Mouse (Mus musculus) liver, embryonic 14.5 days (tissue): Measurements from ENCODE around the gene Olfr12. TPM values are rescaled to one million over a fixed set of nuclear protein-coding genes. Genes with fewer than 3 reads are reported as not detected.

ENCODE experiments used
- ATAC-seq: fragments of 200-750 bp; cut with Nextera tagmentation; 2 replicates; pipeline ENCODE4 v1.8.0; 2017; ENCODE audit warnings: moderate number of reproducible peaks, mild to moderate bottlenecking, moderate library complexity; ENCODE audit not compliant: insufficient read depth
- DNase-seq, 3 experiments: peaks; one replicate each; pipeline ENCODE4 v3.0.0-alpha.2; 2012 to 2013; ENCODE audit warnings: low read depth in 3 of 3, low spot score in 3 of 3
- H3K27ac ChIP-seq: fragments of 300-500 bp; sonication (generic); 2 replicates; pipeline ENCODE4 v1.5.1; 2014; ENCODE audit warnings: moderate library complexity, mild to moderate bottlenecking, control low read depth, inconsistent platforms
- H3K27me3 ChIP-seq: fragments of 300-500 bp; sonication (generic); 2 replicates; pipeline ENCODE4 v1.6.1; 2014; ENCODE audit warnings: mild to moderate bottlenecking, low read length, moderate library complexity; ENCODE audit not compliant: control insufficient read depth, insufficient read depth
- H3K36me3 ChIP-seq: fragments of 300-500 bp; sonication (generic); replicated peaks from 2 replicates; pipeline ENCODE4 v1.6.1; 2014; ENCODE audit warnings: low read depth; ENCODE audit not compliant: control insufficient read depth, insufficient read depth
- H3K4me1 ChIP-seq, 2 experiments: fragments of 200-500 bp in 1 of 2; fragments of 300-500 bp in 1 of 2; sonication (generic) in 1 of 2; replicated peaks; 2 replicates each; pipeline ENCODE4 v1.6.1; 2012 to 2014; ENCODE audit warnings: antibody characterized with exemption in 1 of 2, inconsistent platforms in 1 of 2, low read length in 1 of 2; ENCODE audit not compliant: control insufficient read depth in 2 of 2, insufficient read depth in 2 of 2
- H3K4me2 ChIP-seq: fragments of 300-500 bp; sonication (generic); 2 replicates; pipeline ENCODE4 v1.6.1; 2014; ENCODE audit warnings: low read depth, mild to moderate bottlenecking, control low read depth, moderate library complexity
- H3K4me3 ChIP-seq, 2 experiments: fragments of 200-500 bp in 1 of 2; fragments of 300-500 bp in 1 of 2; sonication (generic) in 1 of 2; 2 replicates each; pipeline ENCODE4 v1.5.1; 2012 to 2014; ENCODE audit warnings: low read depth in 2 of 2, low read length in 2 of 2, mild to moderate bottlenecking in 2 of 2, control low read depth in 1 of 2, inconsistent platforms in 1 of 2, moderate library complexity in 1 of 2; ENCODE audit not compliant: insufficient read depth in 1 of 2
- H3K9ac ChIP-seq: fragments of 300-500 bp; sonication (generic); replicated peaks from 2 replicates; pipeline ENCODE4 v1.6.1; 2014; ENCODE audit warnings: mild to moderate bottlenecking, control low read depth, moderate library complexity
- H3K9me3 ChIP-seq: fragments of 300-500 bp; sonication (generic); 2 replicates; pipeline ENCODE4 v1.6.1; 2016; ENCODE audit warnings: low read length, mixed read lengths; ENCODE audit not compliant: control insufficient read depth
- CTCF ChIP-seq: IDR thresholded peaks from 2 replicates; pipeline ENCODE4 v1.5.1; 2016; ENCODE audit warnings: antibody characterized with exemption, low read depth, control low read depth
- EP300 ChIP-seq: IDR thresholded peaks from 2 replicates; pipeline ENCODE4 v1.6.1; 2016; ENCODE audit warnings: antibody characterized with exemption, low read depth
- WGBS: fragments of 180-500 bp; shearing (Covaris S2); extraction: QIAGEN DNeasy Blood & Tissue Kit; methylation state at CpG from one replicate; pipeline ENCODE4 v1.1.7; 2014; ENCODE audit not compliant: insufficient replicate concordance; 5-methylcytosine and 5-hydroxymethylcytosine counted together
- polyA plus RNA-seq, 2 experiments: library from polyadenylated mRNA; depleted of rRNA in 1 of 2; stranded (reverse) in 1 of 2; unstranded in 1 of 2; fragments of >200 nt; fragmentation: Nextera tagmentation in 1 of 2; extraction: Ambion mirVana in 1 of 2; gene quantifications; 2 replicates each; pipeline versions ENCODE4 v1.2.1 to v1.2.3; 2012 to 2014

Olfr12 gene
- polyA plus RNA-seq, 2 experiments: not detected

DNA sequence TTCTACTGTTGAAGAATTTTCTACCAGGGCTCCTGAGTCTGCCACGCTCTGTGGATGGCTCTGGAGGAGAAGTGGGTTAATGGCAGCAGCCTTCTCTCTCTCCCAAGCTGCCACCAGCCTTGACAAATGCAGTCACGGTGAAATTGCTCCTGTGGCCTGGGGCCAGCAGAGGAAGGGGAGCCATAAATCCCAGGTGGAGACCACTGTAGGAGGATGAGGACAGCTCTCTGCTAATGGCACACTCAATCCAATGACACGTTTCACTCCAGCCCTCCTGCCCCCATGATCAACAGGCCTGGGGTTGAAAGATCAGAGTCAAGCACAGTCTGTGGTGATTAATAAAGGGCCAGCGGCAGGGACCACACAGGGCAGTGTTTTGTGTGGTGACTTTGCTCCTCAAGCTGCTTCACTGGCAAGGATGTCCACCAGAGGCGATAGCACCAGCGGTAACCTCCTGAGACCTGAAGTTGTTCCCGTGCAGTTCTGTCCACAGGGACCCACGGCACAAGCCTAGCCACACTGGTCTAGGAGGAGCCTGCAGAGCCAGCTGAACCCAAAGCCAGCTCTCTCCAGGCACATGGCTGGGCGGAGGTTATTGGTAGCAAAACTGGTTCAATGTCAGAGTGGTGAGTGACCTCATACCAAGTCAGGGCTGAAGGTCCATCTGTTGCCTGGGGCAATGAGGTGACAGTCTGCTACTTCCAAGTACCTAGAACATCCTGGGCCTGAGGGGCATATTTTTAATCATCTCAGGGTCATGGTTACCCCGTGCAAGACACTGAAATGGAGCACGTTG lies 39.6 kb downstream of the Olfr12 start:
- DNase-seq: no peak
- Histone ChIP-seq H3K36me3 (no peaks in the 10 kb centered on the region), H3K4me3 (no peak overlapping the region), H3K27ac (no peak overlapping the region), H3K27me3 (no peaks in the 10 kb centered on the region), H3K9ac (no peak overlapping the region), H3K9me3 (no peaks in the 10 kb centered on the region), H3K4me2 (no peak overlapping the region), H3K4me1 (peaks cover 0 to 4% of the 10 kb centered on the region in 2 experiments; a peak in 2 of 4 replicates)
- no peak for TF ChIP-seq CTCF
- TF ChIP-seq EP300: no peak
- 63% methylated on average over 11 of the region's 11 CpGs for WGBS
- ATAC-seq: no peak

DNA sequence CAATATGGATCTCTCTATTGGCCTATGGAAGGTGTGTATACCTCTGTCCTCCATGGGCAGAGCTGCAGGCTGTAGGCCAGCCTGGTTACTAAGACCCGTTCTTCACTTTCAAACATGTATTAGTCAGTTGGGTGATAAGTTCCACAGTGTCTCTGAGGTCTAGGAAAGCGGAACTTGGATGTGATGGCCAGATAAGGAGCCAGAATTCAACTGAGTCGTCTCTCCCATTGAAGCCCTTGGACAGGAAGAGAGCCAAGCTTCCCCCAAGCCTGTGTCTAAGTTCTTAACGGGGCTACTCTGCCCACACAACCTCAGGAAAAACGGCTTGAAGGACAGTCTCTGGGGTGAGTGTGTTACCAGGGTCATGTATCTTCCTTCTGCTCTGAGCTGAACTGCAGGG lies 41.8 kb downstream of the Olfr12 start:
- Histone ChIP-seq H3K9ac (no peak overlapping the region), H3K4me2 (no peak overlapping the region), H3K27ac (no peak overlapping the region), H3K27me3 (no peaks in the 10 kb centered on the region), H3K9me3 (no peaks in the 10 kb centered on the region), H3K4me3 (no peak overlapping the region), H3K36me3 (no peaks in the 10 kb centered on the region), H3K4me1 (peaks cover 0 to 4% of the 10 kb centered on the region in 2 experiments; a peak in 2 of 4 replicates)
- 11% methylated on average over 5 of the region's 5 CpGs for WGBS
- ATAC-seq (no peak), DNase-seq (no peak)
- TF ChIP-seq CTCF: no peak

DNA sequence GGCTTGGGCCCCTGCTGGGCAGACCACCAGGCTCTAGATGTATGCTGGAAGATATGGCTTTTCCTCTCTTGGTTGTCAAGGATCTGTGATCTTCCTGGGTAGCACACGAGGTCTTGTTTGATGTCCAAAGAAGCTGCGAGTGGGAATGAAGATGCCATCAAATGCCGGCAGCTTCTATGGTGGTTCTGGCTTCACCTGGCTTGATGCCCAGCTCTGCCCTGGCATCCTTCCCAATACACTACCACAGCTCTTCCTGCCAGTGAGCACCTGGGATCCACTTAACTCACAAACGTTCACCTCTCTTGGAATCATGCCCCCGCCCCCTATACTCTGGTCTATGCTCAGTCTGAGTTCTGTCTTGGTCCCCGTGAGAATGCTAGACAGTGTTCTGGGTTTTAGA lies 49.5 kb downstream of the Olfr12 start:
- WGBS: 66% methylated on average over 6 of the region's 6 CpGs
- H3K4me1 ChIP-seq: no peaks in the 10 kb centered on the region

DNA sequence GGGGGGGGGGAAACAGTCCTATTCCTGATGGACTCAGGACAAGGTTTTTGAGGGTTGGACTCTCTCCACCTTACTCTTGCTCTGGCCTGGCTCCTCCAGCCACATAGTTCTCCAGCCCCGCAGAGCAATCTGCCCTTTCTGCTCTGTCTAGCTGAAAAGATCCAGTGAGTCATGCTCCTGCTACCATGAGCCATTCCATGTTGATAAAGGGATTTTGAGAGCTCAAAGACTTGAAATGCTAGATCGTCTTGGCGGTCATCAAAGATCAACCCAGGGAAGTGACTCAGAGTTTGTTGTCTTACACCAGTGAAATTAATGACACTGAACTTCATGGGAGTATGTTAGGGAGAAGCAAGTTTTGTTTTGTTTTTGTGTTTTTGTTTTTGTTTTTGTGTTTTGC lies 51.8 kb downstream of the Olfr12 start:
- Histone ChIP-seq H3K27me3 (no peaks in the 10 kb centered on the region), H3K9me3 (no peaks in the 10 kb centered on the region), H3K27ac (no peak overlapping the region), H3K4me2 (no peak overlapping the region), H3K4me1 (no peaks in the 10 kb centered on the region), H3K4me3 (no peak overlapping the region), H3K36me3 (no peaks in the 10 kb centered on the region), H3K9ac (no peak overlapping the region)
- no peak for TF ChIP-seq CTCF
- TF ChIP-seq EP300: no peak
- no peak for ATAC-seq
- no peak for DNase-seq
- WGBS: 70% methylated on average over 3 of the region's 3 CpGs

More for the DNA sequence above, 49.5 kb downstream of the Olfr12 start:
- TF ChIP-seq CTCF (no peak), EP300 (no peak)
- H3K27me3 ChIP-seq: no peaks in the 10 kb centered on the region
- H3K36me3 ChIP-seq: no peaks in the 10 kb centered on the region
- H3K4me2 ChIP-seq: no peak overlapping the region
- ATAC-seq (no peak), DNase-seq (no peak)
- H3K9me3 ChIP-seq: no peaks in the 10 kb centered on the region
- H3K27ac ChIP-seq: no peak overlapping the region
- H3K9ac ChIP-seq: no peak overlapping the region
- no peak overlapping the region for H3K4me3 ChIP-seq

DNA sequence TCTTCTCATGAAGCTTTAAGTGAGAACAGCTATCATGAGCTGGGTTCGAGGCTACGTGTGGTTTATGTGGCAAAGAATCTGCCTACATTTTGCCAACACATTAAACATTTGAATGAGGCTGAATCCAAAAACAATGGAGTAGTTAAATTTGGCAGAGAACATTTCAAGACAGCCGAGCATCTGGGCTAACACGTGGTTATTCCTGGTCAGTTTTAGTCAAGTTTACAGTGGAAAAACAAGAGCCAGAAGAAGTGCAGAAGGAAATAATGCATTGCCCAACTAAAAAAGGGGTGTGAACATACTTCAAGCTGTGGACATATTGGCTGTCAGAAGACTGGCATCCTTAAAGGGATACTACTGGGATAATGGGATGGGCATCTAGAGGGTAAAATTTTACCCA lies 53.7 kb downstream of the Olfr12 start:
- DNase-seq (no peak), ATAC-seq (no peak)
- Histone ChIP-seq H3K4me1 (peaks cover 0 to under 1% of the 10 kb centered on the region in 2 experiments; a peak in 1 of 4 replicates), H3K4me2 (no peak overlapping the region), H3K36me3 (no peaks in the 10 kb centered on the region), H3K27me3 (no peaks in the 10 kb centered on the region), H3K9me3 (no peaks in the 10 kb centered on the region), H3K9ac (no peak overlapping the region), H3K27ac (no peak overlapping the region), H3K4me3 (no peak overlapping the region)
- 54% methylated on average over 4 of the region's 4 CpGs for WGBS
- TF ChIP-seq CTCF (no peak), EP300 (no peak)

Other genes starting within 250 kb of the Olfr12 start
- gene Ndufa10, start 143.9 kb upstream of the Olfr12 start, polyA plus RNA-seq (2012; rRNA removed): 39.5 and 44.0 TPM in 2 replicates
- gene Ndufa10, start 143.9 kb upstream of the Olfr12 start, polyA plus RNA-seq (2014; fragmentation: Nextera tagmentation; extraction: Ambion mirVana): 152 and 153 TPM in 2 replicates
- not detected in 2 replicates for gene Olfr1416, start 132.7 kb upstream of the Olfr12 start, polyA plus RNA-seq (2012; rRNA removed)
- gene Olfr1416, start 132.7 kb upstream of the Olfr12 start, polyA plus RNA-seq (2014; fragmentation: Nextera tagmentation; extraction: Ambion mirVana): not detected in 2 replicates
- gene Olfr1415, start 121.7 kb upstream of the Olfr12 start, polyA plus RNA-seq (2012; rRNA removed): not detected in 2 replicates
- gene Olfr1415, start 121.7 kb upstream of the Olfr12 start, polyA plus RNA-seq (2014; fragmentation: Nextera tagmentation; extraction: Ambion mirVana): not detected in 2 replicates
- not detected in 2 replicates for gene Olfr1414, start 99.1 kb upstream of the Olfr12 start, polyA plus RNA-seq (2012; rRNA removed)
- not detected in 2 replicates for gene Olfr1414, start 99.1 kb upstream of the Olfr12 start, polyA plus RNA-seq (2014; fragmentation: Nextera tagmentation; extraction: Ambion mirVana)
- gene Olfr1413, start 46.5 kb upstream of the Olfr12 start, polyA plus RNA-seq (2012; rRNA removed): not detected in 2 replicates
- gene Olfr1413, start 46.5 kb upstream of the Olfr12 start, polyA plus RNA-seq (2014; fragmentation: Nextera tagmentation; extraction: Ambion mirVana): not detected in 2 replicates
- gene Olfr1412, start 32.0 kb upstream of the Olfr12 start, polyA plus RNA-seq (2012; rRNA removed): not detected in 2 replicates
- not detected in 2 replicates for gene Olfr1412, start 32.0 kb upstream of the Olfr12 start, polyA plus RNA-seq (2014; fragmentation: Nextera tagmentation; extraction: Ambion mirVana)
- not detected in 2 replicates for gene Olfr1411, start 23.4 kb upstream of the Olfr12 start, polyA plus RNA-seq (2012; rRNA removed)
- gene Olfr1411, start 23.4 kb upstream of the Olfr12 start, polyA plus RNA-seq (2014; fragmentation: Nextera tagmentation; extraction: Ambion mirVana): not detected in 2 replicates
- not detected in 2 replicates for gene Olfr1410, start 12.0 kb upstream of the Olfr12 start, polyA plus RNA-seq (2012; rRNA removed)
- not detected in 2 replicates for gene Olfr1410, start 12.0 kb upstream of the Olfr12 start, polyA plus RNA-seq (2014; fragmentation: Nextera tagmentation; extraction: Ambion mirVana)
- gene Cops9, start 24.2 kb downstream of the Olfr12 start, polyA plus RNA-seq (2012; rRNA removed): 98.4 and 99.3 TPM in 2 replicates
- gene Cops9, start 24.2 kb downstream of the Olfr12 start, polyA plus RNA-seq (2014; fragmentation: Nextera tagmentation; extraction: Ambion mirVana): 230 and 237 TPM in 2 replicates
- 0.18 TPM in 1 of 2 replicates, not detected in the other for gene Otos, start 31.1 kb downstream of the Olfr12 start, polyA plus RNA-seq (2012; rRNA removed)
- gene Otos, start 31.1 kb downstream of the Olfr12 start, polyA plus RNA-seq (2014; fragmentation: Nextera tagmentation; extraction: Ambion mirVana): 0.10 TPM in 1 of 2 replicates, not detected in the other
- gene Gpc1, start 213.9 kb downstream of the Olfr12 start, polyA plus RNA-seq (2012; rRNA removed): 1.6 and 1.7 TPM in 2 replicates
- 1.8 and 2.1 TPM in 2 replicates for gene Gpc1, start 213.9 kb downstream of the Olfr12 start, polyA plus RNA-seq (2014; fragmentation: Nextera tagmentation; extraction: Ambion mirVana)